In the genomic region with DNA sequence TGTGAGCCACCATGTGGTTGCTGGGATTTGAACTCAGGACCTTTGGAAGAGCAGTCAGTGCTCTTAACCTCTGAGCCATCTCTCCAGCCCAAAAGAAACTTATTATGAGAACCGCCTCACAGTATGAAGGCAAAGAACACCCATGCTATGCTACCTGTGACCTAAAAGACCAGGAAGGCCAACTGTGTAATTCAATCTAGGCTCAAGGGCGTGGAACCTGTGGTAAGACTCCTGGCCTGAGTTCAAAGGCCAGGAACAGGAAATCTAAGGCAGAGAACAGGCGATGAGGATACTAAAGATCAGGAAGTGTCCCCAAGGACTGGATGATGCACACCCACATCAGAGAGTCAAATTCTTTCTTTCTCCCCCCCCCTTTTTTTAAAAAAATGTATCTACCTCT, we compare ENCODE assay signal across 21 mouse cellular contexts. TPM values are rescaled to one million over a fixed set of nuclear protein-coding genes. Genes with fewer than 3 reads are reported as not detected.
"Had no signal": no experiment of that assay in that cellular context is flagged by ENCODE, and none has a peak within 500 bp of the region (broad histone marks: within the 10 kb centered on the region; RNA-seq: fewer than 3 reads in every experiment).

No protein-coding gene starts in this region.

- ATAC-seq: liver, postnatal 0 days; midbrain, embryonic 16.5 days had no signal

- H3K9me3 ChIP-seq: lung, embryonic 15.5 days; midbrain, embryonic 10.5 days; midbrain, embryonic 12.5 days; neural tube, embryonic 13.5 days; neural tube, embryonic 15.5 days had no signal

- H3K4me1 ChIP-seq: lung, embryonic 15.5 days; midbrain, embryonic 10.5 days; midbrain, embryonic 12.5 days; neural tube, embryonic 13.5 days; neural tube, embryonic 15.5 days had no signal

- H3K4me3 ChIP-seq: lung, embryonic 15.5 days; midbrain, embryonic 10.5 days; midbrain, embryonic 12.5 days; myocyte; neural tube, embryonic 13.5 days; neural tube, embryonic 15.5 days had no signal

- H3K36me3 ChIP-seq: midbrain, embryonic 10.5 days; midbrain, embryonic 12.5 days had no signal

- H3K27me3 ChIP-seq: lung, embryonic 15.5 days; midbrain, embryonic 12.5 days; neural tube, embryonic 13.5 days; neural tube, embryonic 15.5 days had no signal

- H3K27ac ChIP-seq: lung, embryonic 15.5 days; midbrain, embryonic 10.5 days; midbrain, embryonic 12.5 days; neural tube, embryonic 13.5 days; neural tube, embryonic 15.5 days had no signal

- H3K9ac ChIP-seq: liver, postnatal 0 days; lung, embryonic 15.5 days; midbrain, embryonic 12.5 days; neural tube, embryonic 13.5 days; neural tube, embryonic 15.5 days had no signal

- H3K4me2 ChIP-seq: lung, embryonic 15.5 days; midbrain, embryonic 12.5 days; neural tube, embryonic 13.5 days; neural tube, embryonic 15.5 days had no signal

- DNase-seq: liver, postnatal 0 days; lung, adult 2 months; lung, postnatal 10 days; lung, postnatal 4 days; midbrain, embryonic 14.5 days; retina, postnatal 1 day; right cerebral cortex, adult 18-20 months; right cerebral cortex, postnatal 25 days; right cerebral cortex, postnatal 4 days; spleen, adult 18-20 months; thymus, adult 2 months; thymus, postnatal 25 days; thymus, postnatal 4 days had no signal

RNA-seq across cellular contexts. Expression of gene Soat2, which starts 23.3 kb away (rescaled TPM):
- polyA plus RNA-seq: midbrain, embryonic 14.5 days had no signal

RNA-seq across cellular contexts. Expression of gene Igfbp6, which starts 29.4 kb away (rescaled TPM):
- total RNA-seq: megakaryocyte-erythroid progenitor cell, adult 5-6 weeks had no signal
